Mouse (Mus musculus): ENCODE data around the gene Chst3. TPM values are rescaled to one million over a fixed set of nuclear protein-coding genes. Genes with fewer than 3 reads are reported as not detected.
"Not testable (repeated sequence)": the region's sequence is repeated elsewhere in the genome, so short reads cannot be mapped to it uniquely, and the experiment has no call there.

Chst3 gene
- total and polyA plus RNA-seq, 2 experiments from 2014 or later = 0.89 to 7.2 TPM

DNA sequence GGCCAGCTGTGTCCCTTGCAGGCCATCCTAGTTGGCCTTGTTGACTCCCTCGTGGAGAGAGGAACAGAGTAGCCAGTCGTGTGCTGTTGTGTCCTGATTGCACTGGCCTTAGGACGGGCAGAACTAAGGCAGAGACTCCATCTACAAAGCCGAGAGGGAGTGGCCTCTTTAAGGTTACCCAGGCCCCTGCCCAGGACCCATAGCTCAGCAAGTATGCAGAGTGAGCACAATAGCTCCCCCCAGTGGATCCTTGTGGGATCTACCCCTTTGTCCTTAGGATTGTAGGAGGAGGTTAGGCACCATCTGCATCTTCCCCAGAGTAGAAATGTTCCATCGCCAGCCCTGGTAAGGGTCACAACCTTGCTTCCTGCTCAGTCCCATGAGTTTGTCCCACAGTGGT, 27.5 kb upstream of the Chst3 start:
- DNase-seq (ENCODE audit: low spot score) = peak; percentile 67
- peak; percentile 72 for TF ChIP-seq CTCF (IDR thresholded peaks at IDR 0.05; ENCODE audit: low read depth)
- 41% methylated on average over 5 of the region's 5 CpGs for WGBS
- H3K4me3 ChIP-seq (ENCODE audit: low read length) = no peak overlapping the region
- no peak overlapping the region for H3K27ac ChIP-seq
- H3K4me1 ChIP-seq (ENCODE audit: insufficient read depth, low read length) = no peaks in the 10 kb centered on the region
- H3K9me3 ChIP-seq (ENCODE audit: low read length) = no peaks in the 10 kb centered on the region
- H3K36me3 ChIP-seq (ENCODE audit: insufficient read depth, low read length) = no peaks in the 10 kb centered on the region
- H3K27me3 ChIP-seq (ENCODE audit: insufficient read depth, low read length) = no peaks in the 10 kb centered on the region
- H3K9ac ChIP-seq (replicated peaks; ENCODE audit: low read length) = no peak overlapping the region
- ATAC-seq = peak; percentile 56; the same call in 1 of the 2 replicates
- H3K4me2 ChIP-seq (ENCODE audit: low read depth, low read length) = no peak overlapping the region

DNA sequence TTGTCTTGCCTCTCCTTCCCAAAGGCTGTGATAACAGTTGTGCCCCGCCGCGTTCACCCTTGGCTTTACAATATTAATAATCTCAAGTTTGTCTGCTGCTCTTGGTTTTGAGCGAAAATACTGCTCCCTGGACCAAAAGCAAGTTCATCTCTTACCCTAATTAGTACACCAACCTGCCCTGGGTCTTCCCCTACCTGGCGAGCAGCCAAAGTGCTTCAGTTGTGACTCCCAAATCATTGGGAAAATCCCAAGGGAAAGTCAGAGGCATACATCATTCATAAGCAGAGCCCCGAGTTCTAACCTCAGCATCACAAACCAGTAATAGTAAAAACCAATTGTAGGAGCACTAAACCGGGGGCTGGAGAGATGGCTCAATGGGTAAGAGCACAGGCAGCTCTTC, 26.6 kb upstream of the Chst3 start:
- H3K36me3 ChIP-seq (ENCODE audit: insufficient read depth, low read length) = no peaks in the 10 kb centered on the region
- TF ChIP-seq CTCF (IDR thresholded peaks at IDR 0.05; ENCODE audit: low read depth) = no peak
- no peaks in the 10 kb centered on the region for H3K4me1 ChIP-seq (ENCODE audit: insufficient read depth, low read length)
- no peak overlapping the region for H3K4me2 ChIP-seq (ENCODE audit: low read depth, low read length)
- H3K9ac ChIP-seq (replicated peaks; ENCODE audit: low read length) = no peak overlapping the region
- H3K4me3 ChIP-seq (ENCODE audit: low read length) = no peak overlapping the region
- H3K27me3 ChIP-seq (ENCODE audit: insufficient read depth, low read length) = no peaks in the 10 kb centered on the region
- no peak overlapping the region for H3K27ac ChIP-seq
- ATAC-seq (no peak), DNase-seq (ENCODE audit: low spot score) (no peak)
- no peaks in the 10 kb centered on the region for H3K9me3 ChIP-seq (ENCODE audit: low read length)
- WGBS = 79% methylated on average over 7 of the region's 7 CpGs

DNA sequence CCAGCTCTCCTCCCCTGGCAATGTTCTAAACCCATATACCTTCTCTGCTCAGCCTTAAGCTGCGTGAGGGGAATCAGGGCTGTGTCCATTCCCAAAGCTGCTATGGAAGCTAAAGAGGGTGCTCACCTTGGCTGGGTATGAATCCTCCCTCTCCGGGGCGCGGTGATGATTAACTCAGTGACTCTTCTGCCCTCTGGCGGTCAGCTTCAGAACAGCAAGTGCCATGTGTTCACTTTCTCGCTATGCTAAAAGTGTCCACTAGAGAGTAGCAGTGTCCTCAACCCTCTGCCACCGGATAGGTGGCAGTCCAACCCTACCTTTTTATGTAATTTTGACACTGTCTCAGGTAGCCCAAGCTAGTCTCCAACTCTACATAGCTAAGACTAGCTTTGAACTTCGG, 26.0 kb upstream of the Chst3 start:
- no peaks in the 10 kb centered on the region for H3K36me3 ChIP-seq (ENCODE audit: insufficient read depth, low read length)
- peak; percentile 100 for TF ChIP-seq CTCF (IDR thresholded peaks at IDR 0.05; ENCODE audit: low read depth)
- DNase-seq (ENCODE audit: low spot score) (peak; percentile 96), ATAC-seq (peak; percentile 76)
- H3K4me2 ChIP-seq (ENCODE audit: low read depth, low read length) = no peak overlapping the region
- 4% methylated on average over 8 of the region's 8 CpGs for WGBS
- H3K4me3 ChIP-seq (ENCODE audit: low read length) = no peak overlapping the region
- H3K27me3 ChIP-seq (ENCODE audit: insufficient read depth, low read length) = no peaks in the 10 kb centered on the region
- H3K27ac ChIP-seq = no peak overlapping the region
- H3K9me3 ChIP-seq (ENCODE audit: low read length) = no peaks in the 10 kb centered on the region
- H3K4me1 ChIP-seq (ENCODE audit: insufficient read depth, low read length) = no peaks in the 10 kb centered on the region
- no peak overlapping the region for H3K9ac ChIP-seq (replicated peaks; ENCODE audit: low read length)

DNA sequence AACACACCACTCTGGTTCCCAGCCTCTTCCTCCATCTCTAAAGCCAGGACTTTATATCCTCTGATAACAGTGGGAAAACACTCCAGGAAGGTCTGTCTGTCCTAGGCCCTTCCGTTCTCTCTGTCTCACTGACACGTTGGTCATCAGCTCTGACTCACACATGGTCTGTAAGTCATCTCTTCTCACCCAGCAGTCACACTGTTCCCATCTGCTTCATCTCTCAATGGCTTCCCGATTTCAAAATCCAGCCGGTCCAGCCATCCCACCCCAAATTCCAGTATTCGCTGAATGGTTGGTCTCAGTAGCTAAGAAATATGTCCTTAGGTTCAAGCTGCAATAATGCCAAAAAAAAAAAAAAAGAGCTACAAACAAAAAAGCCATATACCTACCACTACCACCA, 24.9 kb upstream of the Chst3 start:
- Histone ChIP-seq H3K4me2 (ENCODE audit: low read depth, low read length) (no peak overlapping the region), H3K9ac (replicated peaks; ENCODE audit: low read length) (no peak overlapping the region), H3K27ac (no peak overlapping the region), H3K4me1 (ENCODE audit: insufficient read depth, low read length) (no peaks in the 10 kb centered on the region), H3K4me3 (ENCODE audit: low read length) (no peak overlapping the region), H3K9me3 (ENCODE audit: low read length) (no peaks in the 10 kb centered on the region), H3K27me3 (ENCODE audit: insufficient read depth, low read length) (no peaks in the 10 kb centered on the region), H3K36me3 (ENCODE audit: insufficient read depth, low read length) (no peaks in the 10 kb centered on the region)
- ATAC-seq (no peak), DNase-seq (ENCODE audit: low spot score) (no peak)
- TF ChIP-seq CTCF (IDR thresholded peaks at IDR 0.05; ENCODE audit: low read depth) = no peak
- WGBS = 87% methylated on average over 5 of the region's 5 CpGs

DNA sequence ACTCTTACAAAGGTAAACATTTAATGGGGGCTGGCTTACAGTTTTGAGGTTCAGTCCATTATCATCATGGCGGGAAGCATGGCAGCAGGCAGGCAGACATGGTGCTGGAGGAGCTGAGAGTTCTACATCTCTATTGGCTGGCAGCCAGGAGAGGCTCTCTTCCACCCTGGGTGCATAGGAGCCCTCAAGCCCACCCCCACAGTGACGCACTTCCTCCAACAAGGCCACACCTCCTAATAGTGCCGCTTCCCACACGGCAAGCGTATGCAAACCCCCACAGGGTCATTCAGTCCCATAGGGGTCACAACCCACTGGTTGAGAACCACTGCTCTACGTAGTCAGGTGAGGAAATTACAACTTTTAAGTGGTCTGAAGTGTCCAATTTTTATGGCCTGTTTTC, 21.4 kb upstream of the Chst3 start:
- Histone ChIP-seq H3K4me2 (ENCODE audit: low read depth, low read length) (no peak overlapping the region), H3K27ac (no peak overlapping the region), H3K9ac (replicated peaks; ENCODE audit: low read length) (no peak overlapping the region), H3K4me3 (ENCODE audit: low read length) (no peak overlapping the region), H3K27me3 (ENCODE audit: insufficient read depth, low read length) (no peaks in the 10 kb centered on the region), H3K9me3 (ENCODE audit: low read length) (no peaks in the 10 kb centered on the region), H3K4me1 (ENCODE audit: insufficient read depth, low read length) (no peaks in the 10 kb centered on the region), H3K36me3 (ENCODE audit: insufficient read depth, low read length) (no peaks in the 10 kb centered on the region)
- WGBS = 90% methylated on average over 6 of the region's 6 CpGs
- no peak for TF ChIP-seq CTCF (IDR thresholded peaks at IDR 0.05; ENCODE audit: low read depth)
- no peak for DNase-seq (ENCODE audit: low spot score)
- ATAC-seq = no peak

DNA sequence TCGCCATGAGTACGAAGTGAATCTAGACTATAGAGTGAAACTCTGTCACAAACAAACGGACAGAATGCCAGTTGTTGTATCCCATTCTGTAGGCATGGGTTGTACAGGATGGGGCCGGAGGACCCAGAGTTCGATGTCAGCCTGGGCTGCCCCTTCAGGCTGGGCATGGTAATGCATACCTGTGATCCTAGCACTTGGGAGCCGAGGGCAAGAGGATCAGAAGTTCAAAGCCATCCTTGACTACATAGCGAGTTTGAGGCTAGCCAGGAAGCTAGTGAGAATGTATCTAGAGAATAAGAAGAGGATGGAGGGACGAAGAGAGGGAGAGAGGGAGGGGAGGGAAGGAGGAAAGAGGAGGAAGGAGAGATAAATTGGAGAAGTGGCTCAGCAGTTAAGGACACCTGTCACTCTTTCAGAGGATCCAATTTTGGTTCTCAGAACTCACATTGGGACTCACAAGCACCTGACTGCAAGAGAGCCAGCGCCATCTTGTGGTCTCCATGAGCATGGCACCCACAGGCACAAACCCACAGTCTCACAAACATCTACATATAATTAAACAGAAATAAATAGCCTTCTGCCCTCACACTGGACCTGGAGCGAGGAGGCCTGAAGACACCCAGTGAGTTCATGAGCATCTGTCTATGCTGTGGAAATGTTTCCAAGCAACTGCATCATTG, 18.6 kb upstream of the Chst3 start:
- no peak overlapping the region for H3K9ac ChIP-seq (replicated peaks; ENCODE audit: low read length)
- peak; percentile 49; the same call in 1 of the 2 replicates for ATAC-seq
- WGBS = 67% methylated on average over 10 of the region's 10 CpGs

DNA sequence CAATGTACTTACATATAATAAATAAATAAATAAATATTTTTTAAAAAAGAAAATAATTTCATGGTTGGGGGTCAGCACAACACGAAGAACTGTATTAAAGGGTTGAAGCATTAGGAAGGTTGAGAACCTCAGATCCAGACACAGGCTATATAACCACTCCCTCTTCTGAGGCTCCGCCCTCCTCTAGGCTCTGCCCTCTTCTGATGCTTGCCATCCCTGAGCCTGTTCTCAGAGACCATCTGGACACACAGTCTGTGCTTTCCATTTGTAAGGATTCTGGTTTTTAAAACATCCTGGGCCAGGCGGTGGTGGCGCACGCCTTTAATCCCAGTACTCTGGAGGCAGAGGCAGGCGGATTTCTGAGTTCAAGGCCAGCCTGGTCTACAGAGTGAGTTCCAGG, 16.8 kb upstream of the Chst3 start:
- not testable (repeated sequence) for H3K36me3 ChIP-seq (ENCODE audit: insufficient read depth, low read length); H3K4me3 ChIP-seq (ENCODE audit: low read length); H3K4me1 ChIP-seq (ENCODE audit: insufficient read depth, low read length); H3K9ac ChIP-seq (replicated peaks; ENCODE audit: low read length); H3K4me2 ChIP-seq (ENCODE audit: low read depth, low read length); H3K9me3 ChIP-seq (ENCODE audit: low read length); H3K27me3 ChIP-seq (ENCODE audit: insufficient read depth, low read length); ATAC-seq; DNase-seq (ENCODE audit: low spot score); H3K27ac ChIP-seq
- WGBS = 94% methylated on average over 6 of the region's 6 CpGs

More for the DNA sequence above, 18.6 kb upstream of the Chst3 start:
- DNase-seq (ENCODE audit: low spot score) = peak; percentile 70
- no peaks in the 10 kb centered on the region for H3K4me1 ChIP-seq (ENCODE audit: insufficient read depth, low read length)
- H3K36me3 ChIP-seq (ENCODE audit: insufficient read depth, low read length) = no peaks in the 10 kb centered on the region
- no peak overlapping the region for H3K27ac ChIP-seq
- TF ChIP-seq CTCF (IDR thresholded peaks at IDR 0.05; ENCODE audit: low read depth) = peak; percentile 84
- no peak overlapping the region for H3K4me3 ChIP-seq (ENCODE audit: low read length)
- H3K27me3 ChIP-seq (ENCODE audit: insufficient read depth, low read length) = no peaks in the 10 kb centered on the region
- no peaks in the 10 kb centered on the region for H3K9me3 ChIP-seq (ENCODE audit: low read length)
- no peak overlapping the region for H3K4me2 ChIP-seq (ENCODE audit: low read depth, low read length)
